Mouse (Mus musculus) brain, embryonic 14.5 days (tissue): ENCODE data around the gene 1700001C19Rik.

ENCODE experiments used
- CTCF ChIP-seq: fragments of 200-500 bp; IDR thresholded peaks from 2 replicates; pipeline ENCODE4 v1.5.1; 2012; ENCODE audit warnings: inconsistent platforms, mild to moderate bottlenecking, moderate library complexity, borderline replicate concordance; ENCODE audit not compliant: insufficient read depth, insufficient read length; ENCODE audit errors: extremely low read depth
- POLR2A ChIP-seq: fragments of 200-500 bp; IDR thresholded peaks from 2 replicates; pipeline ENCODE4 v1.6.1; 2012; ENCODE audit warnings: mild to moderate bottlenecking, inconsistent platforms, borderline replicate concordance; ENCODE audit not compliant: poor library complexity, insufficient read depth, insufficient read length, severe bottlenecking; ENCODE audit errors: extremely low read depth

- no peak for TF ChIP-seq CTCF
- TF ChIP-seq POLR2A: no peak
Observed at GRCm38 (mm10) chr17:47448523-47449372, 11.6 kb upstream of the 1700001C19Rik start.
